Mouse (Mus musculus) heart, postnatal 0 days (tissue): ENCODE results near the gene Bcr.

Source experiments
- CTCF ChIP-seq: IDR thresholded peaks from 2 replicates; pipeline ENCODE4 v1.5.1; 2016; ENCODE audit warnings: antibody characterized with exemption, control low read depth, low read depth
- EP300 ChIP-seq: IDR thresholded peaks from 2 replicates; pipeline ENCODE4 v1.6.1; 2016; ENCODE audit warnings: antibody characterized with exemption, low read depth

- TF ChIP-seq CTCF: no peak
- TF ChIP-seq EP300: no peak
These were observed 127.1 kb downstream of the Bcr start for GRCm38 (mm10) chr10:75187366-75188056.
